Mouse (Mus musculus) adrenal gland, postnatal 4 days (tissue): ENCODE data around the gene Dmac1. TPM values are rescaled to one million over a fixed set of nuclear protein-coding genes. Genes with fewer than 3 reads are reported as not detected.
"Not testable (repeated sequence)": the region's sequence is repeated elsewhere in the genome, so short reads cannot be mapped to it uniquely, and the experiment has no call there.

ENCODE experiments used
- DNase-seq, 2 experiments: peaks; one replicate each; pipeline ENCODE4 v3.0.0; 2021 to 2022; ENCODE audit warnings: low spot score in 2 of 2, mixed read lengths in 2 of 2
- long read RNA-seq, 2 experiments: library from polyadenylated mRNA; stranded (forward); transcript quantifications; one replicate each; pipeline ENCODE4 v2.0.0; 2021
- total RNA-seq, 2 experiments: library from RNA; stranded (reverse); gene quantifications; 2 replicates each; pipeline ENCODE4 v1.2.3; 2021

Dmac1 gene
- 10 to 100 TPM; 58.4 to 59.0 TPM for total RNA-seq
- long read RNA-seq, experiment 1, transcript Dmac1-201 (2 exons, 741 nt): major isoform, 24 of 24 reads
- long read RNA-seq, experiment 1, partial matches to known transcripts: 0 of 24 reads
- long read RNA-seq, experiment 1, other reads (novel, unspliced or antisense): 0 of 24 reads
- long read RNA-seq, experiment 2, transcript Dmac1-201 (2 exons, 741 nt): major isoform, 30 of 32 reads
- long read RNA-seq, experiment 2, partial matches to known transcripts: 2 of 32 reads
- long read RNA-seq, experiment 2, other reads (novel, unspliced or antisense): 0 of 32 reads

DNA sequence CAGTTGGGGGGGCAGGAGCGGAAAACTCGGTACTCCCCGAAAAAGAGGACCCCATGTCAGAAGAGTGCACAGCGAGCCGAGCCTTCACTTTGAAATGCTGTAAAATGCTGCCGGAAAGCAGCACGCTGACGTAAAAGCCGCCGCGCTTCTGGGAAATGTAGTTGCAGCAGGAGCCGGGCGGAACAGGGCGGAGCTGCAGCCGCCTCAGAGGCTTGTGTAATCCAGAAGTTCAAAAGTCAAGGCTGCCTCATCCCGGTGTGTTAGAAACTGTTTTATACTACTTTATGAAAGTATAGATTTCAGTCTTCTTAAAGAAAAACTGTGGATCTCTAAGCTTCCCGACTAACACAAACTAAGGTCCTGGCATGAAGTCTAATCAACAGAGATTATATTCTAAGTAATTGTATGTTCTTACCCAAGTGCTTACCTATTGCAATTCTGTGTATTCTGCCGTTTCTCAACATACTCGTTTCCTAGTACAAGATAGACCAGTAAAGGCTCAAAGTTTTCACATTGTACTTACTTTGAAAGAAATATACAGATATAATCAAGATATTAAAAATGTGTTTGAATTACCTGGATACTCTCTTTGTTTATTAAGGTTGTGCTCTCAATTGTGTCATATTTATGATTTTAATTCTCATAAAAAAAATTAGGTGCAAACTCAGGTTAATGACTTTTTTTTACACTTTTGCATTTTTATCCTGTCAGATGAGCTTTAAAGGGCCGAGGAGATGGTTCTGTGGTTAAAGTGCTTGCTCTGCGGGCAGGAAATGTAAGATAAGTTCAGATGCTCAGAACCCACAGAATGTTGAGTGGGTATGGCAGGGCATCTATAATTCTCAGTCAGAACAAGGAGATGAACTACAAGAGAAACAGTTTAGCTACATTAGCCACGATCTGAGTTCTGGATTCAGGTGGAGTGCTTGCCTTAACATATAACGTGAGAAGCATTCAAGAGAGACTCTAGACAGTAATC lies at the start of gene Dmac1:
Gene Dmac1, minus strand, starts transcription at position 109 of the 979 bp plus-strand sequence.
- peak; percentile 73 to 76 for DNase-seq

- no peak for DNase-seq
Observed at GRCm38 (mm10) chr4:75315431-75315830, 37.3 kb upstream of the Dmac1 start.

DNA sequence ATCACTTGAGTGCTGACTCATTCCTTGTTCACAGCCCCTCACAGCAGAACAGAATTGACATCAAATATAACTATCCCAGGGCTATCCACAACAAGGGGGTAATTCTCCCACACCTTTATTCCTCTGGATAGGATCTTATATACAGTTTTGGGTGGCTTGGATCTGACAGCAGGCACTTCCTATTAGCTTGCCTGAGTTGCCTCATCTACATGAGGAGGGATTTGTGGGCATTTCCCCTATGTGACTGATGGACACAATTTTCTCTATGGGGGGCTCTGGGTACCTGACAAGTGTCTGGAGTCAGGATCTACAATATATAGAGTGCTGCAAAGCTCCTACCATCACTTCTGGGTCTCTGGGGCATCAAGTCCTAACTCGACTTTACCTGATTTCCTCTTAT lies 36.9 kb upstream of the Dmac1 start:
- DNase-seq: no peak

GRCm38 (mm10) chr4:75311918-75312317 lies 33.8 kb upstream of the Dmac1 start:
- no peak for DNase-seq

GRCm38 (mm10) chr4:75311305-75311704 lies 33.2 kb upstream of the Dmac1 start:
- DNase-seq: no peak

DNA sequence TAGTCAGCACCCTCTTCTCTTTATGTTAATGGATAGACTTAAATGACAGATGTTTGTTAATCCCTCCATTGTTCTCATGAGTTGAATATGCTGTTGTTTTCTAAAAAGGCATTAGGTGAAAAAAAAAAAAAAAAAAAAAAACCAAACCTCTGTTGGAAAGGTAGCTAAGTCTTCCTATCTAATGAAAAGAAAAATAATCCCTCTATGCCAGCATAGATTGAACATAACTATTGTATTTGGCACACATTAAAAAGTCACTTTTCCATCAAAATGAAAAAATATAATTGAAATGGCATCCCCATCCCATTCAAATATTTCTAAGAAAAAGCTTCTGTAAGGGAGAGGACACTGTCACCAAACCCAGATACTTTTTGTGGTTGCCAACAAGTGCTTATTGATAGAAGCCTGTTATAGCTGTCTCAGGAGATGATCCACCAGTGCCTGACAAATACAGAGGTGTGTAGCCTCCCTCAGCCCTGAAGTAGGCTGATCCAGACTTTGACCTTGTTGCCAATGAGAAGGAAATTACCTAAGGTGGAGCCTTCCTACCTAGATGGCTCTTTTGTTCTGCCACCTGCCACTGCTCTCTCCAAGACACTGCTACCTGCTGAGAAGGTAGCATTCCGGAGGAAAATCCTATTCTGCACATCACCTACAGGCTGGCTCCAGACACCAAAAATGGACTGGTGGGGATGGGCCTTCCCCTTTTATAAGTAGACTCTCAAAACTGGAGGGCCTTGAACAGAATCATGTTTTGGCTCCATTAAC lies 22.3 kb upstream of the Dmac1 start:
- no peak for DNase-seq

DNA sequence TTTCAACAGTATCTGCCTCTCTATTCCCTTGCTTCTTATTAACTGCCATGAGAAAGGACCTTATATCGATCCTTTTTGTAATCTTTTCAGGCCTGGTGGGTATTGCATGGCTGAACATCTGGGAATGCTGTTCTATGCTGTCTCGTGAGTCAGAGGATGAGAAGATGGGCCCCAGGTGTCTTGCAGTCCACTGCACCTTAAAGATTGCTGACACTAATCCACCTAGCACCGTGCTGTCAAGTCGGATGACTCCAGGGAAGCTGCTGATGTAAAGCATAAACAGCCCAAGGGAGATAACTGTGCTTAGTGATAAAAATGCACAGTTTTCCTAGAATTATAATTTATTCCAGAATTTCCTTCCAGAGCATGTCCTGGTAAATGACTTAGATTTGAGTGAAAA lies 14.2 kb upstream of the Dmac1 start:
- no peak for DNase-seq

DNA sequence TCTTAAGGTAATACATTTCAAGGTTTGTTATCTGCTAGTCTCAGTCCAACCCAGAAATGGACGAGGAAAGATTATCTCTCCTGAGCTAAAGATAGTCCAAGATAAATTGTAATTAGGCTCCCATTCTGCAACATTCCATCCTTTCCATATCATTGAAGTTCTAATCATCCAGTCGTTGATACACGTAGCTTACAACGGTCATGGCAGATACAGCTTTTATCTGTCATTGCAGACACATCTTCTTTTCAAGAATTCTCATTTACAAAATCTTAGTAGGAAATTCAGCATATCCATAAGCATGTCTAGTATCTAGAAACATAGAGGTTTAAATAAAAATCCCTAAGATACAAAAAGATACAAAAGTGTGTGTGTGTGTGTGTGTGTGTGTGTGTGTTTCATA lies 13.0 kb upstream of the Dmac1 start:
- DNase-seq: no peak

DNA sequence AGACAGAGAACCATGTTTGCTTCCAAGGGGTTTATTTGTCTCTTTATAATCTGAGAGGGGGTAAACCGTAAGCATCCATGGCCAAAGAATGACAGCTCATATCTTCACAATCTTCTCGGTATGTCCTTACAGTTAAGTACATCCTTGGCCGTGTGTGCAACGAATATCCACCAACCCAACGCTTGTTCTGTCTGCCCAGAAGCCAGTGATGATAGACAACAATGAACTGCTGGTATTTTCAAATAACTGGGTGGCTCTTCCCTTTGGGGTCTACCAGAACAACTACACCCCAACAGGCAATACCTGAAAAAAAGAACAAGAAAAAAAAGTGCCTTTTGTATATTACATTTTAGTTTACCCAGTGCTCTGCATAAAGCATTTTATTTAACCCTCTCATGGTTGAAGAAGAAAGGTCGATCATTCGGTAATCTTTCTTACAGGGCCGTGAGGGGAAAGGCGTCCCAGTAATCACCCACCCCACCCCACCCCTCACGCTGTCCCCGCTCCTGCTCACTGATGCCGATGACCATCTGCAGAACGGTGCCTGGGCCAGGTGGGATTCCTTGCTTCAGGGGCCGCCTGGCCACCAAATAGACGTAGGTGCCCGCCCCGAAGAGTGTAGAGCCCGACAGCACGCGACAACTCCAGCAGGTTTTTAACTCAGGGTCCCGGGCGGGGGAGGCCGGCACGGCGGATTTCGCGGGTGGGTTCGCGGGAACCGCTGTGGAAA lies 473 bp downstream of the Dmac1 start:
- no peak for DNase-seq

DNA sequence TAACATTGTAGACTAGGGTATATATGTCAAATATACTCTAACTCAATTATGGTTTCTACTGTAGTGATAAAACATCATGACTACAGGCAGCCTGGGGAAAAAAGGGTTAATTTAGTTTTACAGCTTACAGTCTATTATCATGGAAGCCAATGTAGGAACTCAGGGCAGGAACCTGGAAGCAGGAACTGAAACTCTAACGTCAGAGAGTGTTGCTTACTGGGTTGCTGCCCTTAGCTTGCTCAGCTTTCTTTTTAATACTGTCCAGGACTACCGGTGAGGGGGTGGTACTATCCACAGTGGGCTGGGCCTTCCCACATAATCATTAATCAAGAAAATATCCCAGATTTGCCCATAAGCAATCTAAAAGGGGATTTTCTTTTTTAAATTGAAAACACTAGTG lies 2.4 kb downstream of the Dmac1 start:
- no peak for DNase-seq

DNA sequence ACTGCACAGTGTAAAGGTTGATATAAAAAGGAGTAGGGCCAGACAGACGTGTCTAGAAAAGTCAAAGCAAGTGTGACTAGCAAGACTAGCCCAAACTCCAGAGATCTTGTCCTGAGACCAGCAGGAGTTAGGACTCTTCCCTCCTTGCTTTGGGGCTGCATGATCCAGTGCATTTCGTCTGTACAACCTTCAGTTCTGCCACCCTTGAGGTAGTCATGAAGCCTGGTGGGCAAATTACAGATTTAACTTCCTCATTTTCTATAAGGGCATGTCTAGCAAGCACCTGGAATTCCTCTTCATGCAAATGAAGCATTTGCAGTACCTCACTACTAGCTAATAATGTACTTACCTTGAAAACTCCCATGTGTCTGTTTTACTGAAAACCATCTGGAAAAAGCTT lies 10.2 kb downstream of the Dmac1 start:
- no peak for DNase-seq

DNA sequence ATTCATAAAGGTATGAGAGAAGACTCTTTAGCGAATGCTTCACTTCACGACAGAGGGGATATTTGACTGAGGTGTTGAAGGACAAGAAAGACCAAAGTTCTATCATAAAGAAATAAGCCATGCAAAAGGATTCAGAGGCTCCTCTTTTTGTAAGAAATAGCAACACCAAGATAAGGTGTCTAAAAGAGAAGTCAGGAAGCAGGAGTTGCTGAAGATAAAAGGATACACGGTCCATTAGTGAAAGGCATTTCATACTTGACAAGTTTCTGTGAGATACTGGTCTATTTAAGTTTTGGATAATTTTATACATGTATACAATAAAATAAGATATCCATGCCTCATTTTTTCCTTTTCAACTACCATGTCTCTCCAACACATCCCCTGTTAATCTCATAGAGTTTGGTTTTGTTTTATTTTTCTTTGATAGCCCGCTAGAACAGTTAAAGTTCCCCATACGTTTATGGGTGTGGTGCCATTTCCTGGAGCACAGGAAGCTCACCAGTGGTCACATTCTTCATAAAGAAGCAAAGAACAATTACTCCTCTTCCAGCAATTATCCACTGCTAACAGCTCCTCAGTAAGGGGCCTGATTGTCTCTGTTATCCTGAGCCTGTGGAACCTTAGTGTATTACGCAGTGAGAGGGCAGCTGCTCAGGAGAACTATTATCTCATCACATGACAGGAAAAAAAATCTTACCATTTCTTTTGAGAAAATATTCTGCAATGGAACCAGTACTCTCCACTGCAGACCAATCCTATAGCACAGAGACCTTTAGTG lies 11.1 kb downstream of the Dmac1 start:
- no peak for DNase-seq

DNA sequence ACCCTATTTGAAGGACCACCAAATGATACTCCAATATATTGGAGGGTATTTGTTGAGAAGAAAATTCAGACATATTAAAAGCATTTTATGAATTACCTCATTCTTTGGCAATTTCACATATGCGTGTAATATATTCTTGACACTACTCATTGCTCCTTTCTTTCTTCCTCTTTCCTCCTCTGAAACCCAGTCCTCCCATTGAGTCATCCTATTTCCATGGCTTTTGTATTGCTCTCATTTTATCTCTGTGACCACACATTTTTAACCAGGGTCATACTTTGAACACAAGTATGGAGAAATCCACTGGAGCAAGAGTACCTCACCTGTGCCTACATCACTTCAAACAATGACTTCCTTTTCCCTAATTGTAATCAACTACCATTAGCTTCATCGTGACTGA lies 13.9 kb downstream of the Dmac1 start:
- DNase-seq: no peak

DNA sequence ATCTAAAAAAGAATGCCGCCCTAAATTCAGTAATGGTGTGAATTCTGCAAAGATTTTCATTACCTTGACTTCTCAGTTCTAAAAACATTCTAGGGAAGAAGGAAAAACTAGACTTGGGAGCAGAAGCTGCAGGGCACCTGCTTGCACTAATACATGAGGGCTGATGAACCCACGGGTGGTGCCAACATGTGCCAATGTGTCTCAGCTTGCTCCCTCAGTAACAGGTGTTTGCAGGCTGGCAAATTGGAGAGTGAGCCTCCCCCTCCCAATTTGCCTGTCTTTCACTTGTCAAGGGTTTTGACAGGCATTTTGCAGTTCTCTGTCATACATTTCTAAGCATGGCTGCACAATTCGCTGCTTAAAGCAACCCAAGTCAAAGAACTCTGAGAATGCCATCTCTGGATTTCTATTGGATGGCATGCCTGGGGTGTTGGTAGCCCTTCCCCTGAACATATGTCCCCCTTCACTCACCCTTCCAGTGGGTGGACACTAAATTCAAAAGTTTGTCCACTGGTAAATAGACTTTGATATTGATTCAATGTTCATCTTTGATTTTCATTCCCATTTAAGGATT lies 14.5 kb downstream of the Dmac1 start:
- no peak for DNase-seq

- DNase-seq: no peak
Observed at GRCm38 (mm10) chr4:75262423-75262822, 15.7 kb downstream of the Dmac1 start.

DNA sequence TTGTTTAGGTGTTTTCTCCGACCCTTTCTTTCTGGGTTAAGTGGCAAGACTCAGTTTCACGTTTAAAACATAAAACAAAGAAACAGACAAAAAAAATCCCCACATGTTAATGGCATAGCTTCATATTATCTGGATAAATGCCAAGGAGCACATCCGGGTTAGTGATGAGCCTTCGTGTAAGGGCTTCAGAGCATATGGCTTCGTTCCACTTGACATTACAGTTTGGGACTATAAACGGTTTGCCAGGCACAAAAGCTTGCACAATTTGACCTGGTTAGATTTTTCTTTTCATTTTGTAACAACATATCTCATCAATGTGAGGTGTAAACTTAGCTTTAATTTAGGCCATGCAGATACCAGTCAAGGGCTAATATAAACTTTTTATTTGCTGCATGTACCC lies 17.9 kb downstream of the Dmac1 start:
- no peak for DNase-seq

- DNase-seq: no peak
Observed at GRCm38 (mm10) chr4:75259447-75259846, 18.7 kb downstream of the Dmac1 start.

GRCm38 (mm10) chr4:75234602-75235001 lies 43.5 kb downstream of the Dmac1 start:
- DNase-seq: not testable (repeated sequence)
